Mouse (Mus musculus): ENCODE measurements around the gene Adk. TPM values are rescaled to one million over a fixed set of nuclear protein-coding genes. Genes with fewer than 3 reads are reported as not detected.
A peak's percentile ranks its signal among the peaks of the same experiment; 100 is the strongest.

The Adk gene
- polyA plus RNA-seq, 1 experiment: 65.5 TPM

GRCm38 (mm10) chr14:21136906-21137305 lies 84.5 kb downstream of the Adk start:
- DNase-seq (ENCODE audit: low read depth, low spot score): no peak
- 58% methylated on average over 1 of the region's 1 CpGs for WGBS

- 89% methylated on average over 1 of the region's 1 CpGs for WGBS
- DNase-seq (ENCODE audit: low read depth, low spot score): no peak
These were observed 90.2 kb downstream of the Adk start for GRCm38 (mm10) chr14:21142603-21143002.

- no peak for DNase-seq (ENCODE audit: low read depth, low spot score)
- 67% methylated on average over 8 of the region's 8 CpGs for WGBS
These were observed 91.2 kb downstream of the Adk start for GRCm38 (mm10) chr14:21143406-21144115.

- WGBS: 92% methylated on average over 1 of the region's 1 CpGs
- DNase-seq (ENCODE audit: low read depth, low spot score): no peak
These were observed 94.8 kb downstream of the Adk start for GRCm38 (mm10) chr14:21147171-21147570.

GRCm38 (mm10) chr14:21150301-21150700 lies 97.9 kb downstream of the Adk start:
- 62% methylated on average over 4 of the region's 4 CpGs for WGBS
- DNase-seq (ENCODE audit: low read depth, low spot score): no peak

GRCm38 (mm10) chr14:21152055-21152454 lies 99.7 kb downstream of the Adk start:
- 30% methylated on average over 6 of the region's 6 CpGs for WGBS
- peak; percentile 18 for DNase-seq (ENCODE audit: low read depth, low spot score)

GRCm38 (mm10) chr14:21165706-21166105 lies 113.3 kb downstream of the Adk start:
- no peak for DNase-seq (ENCODE audit: low read depth, low spot score)
- 94% methylated on average over 10 of the region's 10 CpGs for WGBS

GRCm38 (mm10) chr14:21166114-21166513 lies 113.7 kb downstream of the Adk start:
- WGBS: 99% methylated on average over 3 of the region's 3 CpGs
- DNase-seq (ENCODE audit: low read depth, low spot score): no peak

GRCm38 (mm10) chr14:21173973-21174745 lies 121.8 kb downstream of the Adk start:
- WGBS: 98% methylated on average over 1 of the region's 1 CpGs

GRCm38 (mm10) chr14:21174804-21175203 lies 122.4 kb downstream of the Adk start:
- 89% methylated on average over 2 of the region's 2 CpGs for WGBS

More at GRCm38 (mm10) chr14:21173973-21174745, 121.8 kb downstream of the Adk start:
- DNase-seq (ENCODE audit: low read depth, low spot score): no peak

GRCm38 (mm10) chr14:21177781-21178180 lies 125.4 kb downstream of the Adk start:
- DNase-seq (ENCODE audit: low read depth, low spot score): no peak

More at GRCm38 (mm10) chr14:21174804-21175203, 122.4 kb downstream of the Adk start:
- DNase-seq (ENCODE audit: low read depth, low spot score): no peak

GRCm38 (mm10) chr14:21178356-21178755 lies 126.0 kb downstream of the Adk start:
- no peak for DNase-seq (ENCODE audit: low read depth, low spot score)
- 76% methylated on average over 6 of the region's 6 CpGs for WGBS

More at GRCm38 (mm10) chr14:21177781-21178180, 125.4 kb downstream of the Adk start:
- WGBS: 76% methylated on average over 2 of the region's 2 CpGs

GRCm38 (mm10) chr14:21181053-21181452 lies 128.7 kb downstream of the Adk start:
- DNase-seq (ENCODE audit: low read depth, low spot score): no peak
- WGBS: 68% methylated on average over 3 of the region's 3 CpGs

GRCm38 (mm10) chr14:21191966-21192365 lies 139.6 kb downstream of the Adk start:
- DNase-seq (ENCODE audit: low read depth, low spot score): no peak
- 75% methylated on average over 6 of the region's 6 CpGs for WGBS

GRCm38 (mm10) chr14:21192749-21193148 lies 140.4 kb downstream of the Adk start:
- WGBS: 85% methylated on average over 3 of the region's 3 CpGs
- DNase-seq (ENCODE audit: low read depth, low spot score): no peak

GRCm38 (mm10) chr14:21194336-21194735 lies 142.0 kb downstream of the Adk start:
- DNase-seq (ENCODE audit: low read depth, low spot score): no peak
- WGBS: 43% methylated on average over 6 of the region's 6 CpGs

GRCm38 (mm10) chr14:21200850-21201249 lies 148.5 kb downstream of the Adk start:
- WGBS: 74% methylated on average over 3 of the region's 3 CpGs
- no peak for DNase-seq (ENCODE audit: low read depth, low spot score)

GRCm38 (mm10) chr14:21206472-21206871 lies 154.1 kb downstream of the Adk start:
- DNase-seq (ENCODE audit: low read depth, low spot score): no peak
- 90% methylated on average over 4 of the region's 4 CpGs for WGBS

GRCm38 (mm10) chr14:21221574-21222138 lies 169.3 kb downstream of the Adk start:
- DNase-seq (ENCODE audit: low read depth, low spot score): no peak
- WGBS: 83% methylated on average over 5 of the region's 5 CpGs

- 86% methylated on average over 3 of the region's 3 CpGs for WGBS
- no peak for DNase-seq (ENCODE audit: low read depth, low spot score)
These were observed 169.8 kb downstream of the Adk start for GRCm38 (mm10) chr14:21222206-21222605.
